Mouse (Mus musculus): ENCODE results near the gene Nisch.

- no peak for TF ChIP-seq TAL1 (IDR thresholded peaks at IDR 0.05; ENCODE audit: low read length)
- no peak for TF ChIP-seq GATA1 (IDR thresholded peaks at IDR 0.05; ENCODE audit: low read length)
These were observed 35.3 kb upstream of the Nisch start for GRCm38 (mm10) chr14:31252091-31252490.
